Mouse (Mus musculus) cerebellum, postnatal 36 days (tissue): ENCODE measurements at regions not wholly inside any gene's neighbourhood (a gene's known extent, or its start where the extent isn't known, plus 50 kb on each side); places are given as distances from the start of the nearest gene placed in this dataset.
"Not testable (repeated sequence)": the region's sequence is repeated elsewhere in the genome, so short reads cannot be mapped to it uniquely, and the experiment has no call there.

Source experiments
- DNase-seq, 2 experiments: peaks; one replicate each; pipeline ENCODE4 v3.0.0; 2021 to 2022; ENCODE audit warnings: mixed read lengths in 2 of 2

DNA sequence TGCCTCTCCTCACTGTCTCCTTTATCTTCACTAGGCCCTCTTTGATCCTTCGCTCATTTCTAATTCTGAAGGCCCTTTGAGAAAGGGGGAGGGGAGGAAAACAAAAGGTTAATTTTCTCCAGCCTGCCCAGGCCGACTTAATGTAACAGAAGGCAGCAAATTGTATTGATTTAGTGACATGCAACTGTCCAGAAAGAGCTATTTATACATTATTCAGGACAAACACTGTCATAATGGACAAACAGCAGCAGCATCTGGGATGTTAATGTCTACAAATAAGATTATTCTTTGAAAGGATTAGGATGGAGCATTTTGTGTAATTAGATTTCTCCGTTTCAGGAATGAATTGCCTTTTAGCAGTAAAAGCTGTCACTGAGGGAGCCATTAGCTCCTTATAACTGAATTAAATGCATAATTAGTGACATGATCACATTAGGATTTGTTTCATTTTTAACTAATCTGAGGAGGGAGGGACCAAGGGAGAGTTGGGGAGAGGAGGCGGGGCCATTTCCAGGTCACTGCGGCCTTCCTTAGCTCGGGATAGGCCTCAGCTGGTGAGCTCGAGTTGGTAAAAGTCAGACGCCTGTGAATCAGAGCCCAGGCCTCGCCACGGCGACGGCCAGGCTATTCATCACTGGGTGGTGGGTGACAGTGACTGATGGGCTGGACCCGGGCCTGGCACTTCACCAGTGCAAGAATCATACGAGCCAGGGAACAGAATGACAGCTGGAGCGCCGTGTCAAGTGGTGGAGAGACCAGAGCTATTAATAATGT, 167.7 kb downstream of the Nkx6-1 start:
- DNase-seq = no peak

DNA sequence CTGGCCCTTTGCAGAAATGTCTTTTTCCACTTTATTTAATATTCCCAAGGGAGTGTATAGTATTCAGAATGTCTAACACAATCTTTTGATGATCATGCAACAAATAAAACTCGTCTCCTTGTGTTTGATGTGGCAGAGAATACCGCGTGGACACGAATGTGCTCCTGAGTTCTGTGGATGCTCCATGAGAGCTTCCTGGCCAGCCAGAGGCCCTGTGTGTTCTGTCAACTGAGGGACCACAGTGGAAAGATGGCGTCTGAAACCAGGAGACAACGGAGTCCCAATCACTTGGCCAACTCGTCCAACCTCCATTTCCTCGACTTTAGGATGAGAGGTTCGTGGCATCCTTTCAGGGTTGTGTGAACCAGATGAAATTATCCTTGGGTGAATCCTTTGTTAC, 168.6 kb downstream of the Nkx6-1 start:
- DNase-seq = no peak

DNA sequence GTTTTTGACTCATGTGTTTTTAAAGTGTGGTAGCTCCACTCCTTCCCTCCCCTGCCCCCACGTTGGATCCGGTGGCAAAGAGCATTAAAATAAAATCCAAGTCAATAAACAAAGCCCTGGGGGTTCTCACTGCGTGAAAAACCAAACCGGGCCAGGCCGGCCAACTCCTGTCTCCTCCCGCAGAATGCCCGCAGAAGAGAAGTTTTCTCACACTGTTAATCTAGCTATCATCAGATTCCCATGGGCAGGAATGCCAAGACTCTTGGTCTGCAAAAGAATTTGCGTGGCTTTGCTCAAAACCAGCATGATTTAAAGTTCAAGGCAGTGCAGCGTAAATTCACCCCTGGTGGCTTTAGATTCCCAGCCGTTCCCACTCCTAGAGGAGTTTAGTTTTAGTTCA, 219.0 kb downstream of the Nkx6-1 start:
- no peak for DNase-seq

DNA sequence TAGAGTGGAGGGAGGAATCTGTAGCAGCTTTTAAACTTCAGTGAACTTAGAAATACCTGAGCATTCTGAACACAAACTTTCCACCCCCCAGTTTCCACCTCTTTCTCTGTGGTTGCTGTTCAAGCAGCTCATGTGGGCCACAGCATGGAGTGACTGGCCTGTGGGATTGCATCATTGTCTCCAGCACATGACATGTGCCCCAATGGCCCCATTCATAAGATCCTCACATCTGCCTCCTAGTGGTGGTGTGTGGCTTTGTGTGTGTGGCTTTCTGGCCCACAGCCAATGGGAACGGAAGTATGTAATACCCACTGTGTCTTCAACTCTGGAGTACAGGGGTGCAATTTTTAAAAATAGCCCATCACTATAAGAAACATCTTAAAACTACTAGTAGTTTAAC, 223.0 kb downstream of the Nkx6-1 start:
- DNase-seq = no peak

DNA sequence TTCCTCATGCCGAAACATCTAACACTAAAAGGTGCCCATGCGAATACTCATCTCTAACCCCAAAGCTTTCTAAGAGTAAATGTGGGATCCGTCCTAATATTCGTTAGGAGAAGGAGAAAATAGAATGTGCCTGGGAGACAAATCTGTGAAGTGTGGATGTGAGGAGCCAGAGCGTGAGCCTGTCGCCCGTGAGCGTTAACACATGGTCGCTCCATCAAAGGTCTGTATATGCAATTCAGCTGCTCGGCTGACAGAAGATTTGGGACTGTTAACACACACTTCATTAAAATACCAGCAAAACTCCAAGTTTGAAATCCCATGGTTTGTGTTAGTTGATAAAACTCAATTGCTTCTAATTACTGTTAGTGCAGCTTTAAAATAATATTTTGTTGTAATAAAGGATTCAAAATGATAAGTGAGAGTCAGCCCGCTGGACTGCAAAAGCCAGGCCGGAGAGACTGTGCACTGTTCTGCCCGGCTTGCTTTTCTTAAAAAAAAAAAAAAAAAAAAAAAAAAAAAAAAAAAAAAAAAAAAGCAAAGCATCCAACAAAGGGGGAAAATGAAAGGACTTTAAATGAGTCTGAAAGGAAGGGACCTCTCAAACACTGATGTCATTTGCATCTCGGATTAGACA, 227.0 kb downstream of the Nkx6-1 start:
- no peak for DNase-seq

DNA sequence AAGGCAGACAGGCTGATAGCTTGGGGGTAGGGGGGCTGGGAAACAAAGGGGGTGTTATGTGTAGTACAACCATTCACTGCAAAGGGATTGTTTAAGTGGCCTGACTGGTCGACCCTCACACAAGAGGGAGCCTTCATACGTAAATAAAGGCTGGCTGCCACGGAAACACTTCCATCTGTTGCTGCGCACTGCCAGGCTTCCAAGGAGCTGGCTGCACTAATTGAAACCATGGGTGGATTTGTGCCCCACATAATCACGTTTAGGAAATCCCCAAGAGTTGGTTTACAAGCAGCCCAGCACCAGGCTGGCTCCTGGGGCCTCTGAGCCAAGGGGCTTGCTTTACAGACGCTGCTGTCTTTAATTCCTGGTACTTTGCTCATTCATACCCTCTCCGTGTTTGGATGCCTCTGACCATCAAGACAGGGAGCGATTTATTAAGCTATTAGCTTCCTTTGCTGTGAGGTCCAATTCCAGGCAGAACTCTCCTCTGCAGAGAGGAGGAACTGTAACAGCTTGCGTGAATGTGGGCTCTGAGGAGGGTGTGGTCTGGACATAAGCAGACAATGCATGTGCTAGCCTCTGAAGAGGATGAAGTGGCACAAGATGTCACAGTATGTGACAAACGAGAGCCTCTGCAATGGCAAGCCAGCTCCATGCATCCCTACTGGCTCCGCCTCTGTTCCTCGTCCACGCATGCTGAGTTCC, 238.6 kb downstream of the Nkx6-1 start:
- no peak for DNase-seq

DNA sequence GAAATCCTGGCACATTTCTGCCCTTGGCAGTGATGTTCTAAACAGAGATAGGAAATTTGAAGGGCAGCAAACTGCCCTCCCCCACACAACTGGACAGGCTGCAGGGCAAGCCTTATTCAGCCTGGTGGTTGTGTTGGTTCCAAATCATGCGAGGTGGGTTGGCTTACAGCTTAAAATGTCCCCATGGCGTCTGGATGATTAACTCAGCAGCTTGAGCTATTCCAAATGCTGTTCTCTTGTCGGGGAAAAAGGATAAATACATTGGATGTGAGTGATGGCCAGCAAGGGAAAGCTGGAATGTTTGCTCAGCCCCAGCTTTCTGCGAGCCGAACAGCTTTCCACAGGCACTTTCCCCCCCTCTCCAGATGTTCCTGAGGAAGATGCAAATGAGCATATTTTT, 280.5 kb downstream of the Nkx6-1 start:
- peak; percentile 4 to 19 for DNase-seq

DNA sequence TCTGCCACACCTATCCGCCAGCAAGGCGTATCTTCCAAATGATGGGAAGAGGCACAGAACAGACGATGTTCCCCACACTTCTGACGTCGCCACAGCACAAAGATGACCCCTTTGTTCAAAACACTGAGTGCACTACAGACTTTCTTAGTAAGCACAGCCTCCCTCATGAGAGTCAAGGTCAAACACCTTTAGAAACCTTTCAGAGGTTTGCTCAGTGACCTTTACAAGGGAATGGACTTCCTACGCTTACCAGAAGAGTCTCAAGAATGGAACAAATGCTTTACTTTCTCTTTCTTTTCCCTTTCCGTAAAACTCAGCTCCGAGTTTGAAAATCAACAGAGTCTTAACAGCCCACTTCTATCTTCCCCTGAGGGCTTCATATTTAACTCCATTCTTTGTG, 283.4 kb downstream of the Nkx6-1 start:
- no peak for DNase-seq

DNA sequence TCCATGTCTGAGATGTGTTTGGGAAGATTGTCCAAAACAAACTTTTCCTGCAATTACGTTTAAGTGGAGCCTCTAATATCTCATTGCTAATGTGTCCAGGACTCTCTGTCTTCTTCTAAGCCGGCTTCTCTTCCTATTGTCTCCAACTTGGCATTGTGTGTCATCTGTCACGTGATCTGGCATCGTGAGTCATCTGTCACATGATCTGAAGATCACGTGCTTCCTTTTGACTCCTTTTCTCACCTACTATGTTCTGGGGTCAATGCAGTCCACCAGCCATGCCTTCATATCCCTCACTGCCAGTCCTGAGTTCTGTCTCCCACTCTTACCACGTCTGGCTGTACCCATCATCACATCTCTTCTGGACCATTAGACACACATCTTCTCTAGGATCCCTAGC, 288.1 kb downstream of the Nkx6-1 start:
- DNase-seq = no peak

DNA sequence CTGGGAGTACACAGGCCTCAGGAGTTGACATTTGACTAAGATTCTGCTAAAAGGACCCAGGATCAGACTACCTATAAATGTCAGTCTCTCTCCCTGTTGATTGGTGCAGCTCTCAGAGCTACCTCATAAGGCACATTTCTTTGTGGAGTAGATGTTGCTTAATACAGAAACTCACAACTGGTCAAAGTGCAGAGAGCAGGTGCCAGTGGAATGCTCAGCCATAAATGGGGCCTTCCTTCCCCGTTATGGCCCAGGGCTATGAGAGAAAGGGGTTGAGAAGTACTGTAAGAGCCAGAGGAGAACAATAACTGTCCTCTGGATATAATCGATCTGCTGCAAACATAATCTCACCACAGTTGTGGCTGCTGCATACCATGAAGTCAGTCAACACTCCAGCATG, 290.7 kb downstream of the Nkx6-1 start:
- DNase-seq = no peak

DNA sequence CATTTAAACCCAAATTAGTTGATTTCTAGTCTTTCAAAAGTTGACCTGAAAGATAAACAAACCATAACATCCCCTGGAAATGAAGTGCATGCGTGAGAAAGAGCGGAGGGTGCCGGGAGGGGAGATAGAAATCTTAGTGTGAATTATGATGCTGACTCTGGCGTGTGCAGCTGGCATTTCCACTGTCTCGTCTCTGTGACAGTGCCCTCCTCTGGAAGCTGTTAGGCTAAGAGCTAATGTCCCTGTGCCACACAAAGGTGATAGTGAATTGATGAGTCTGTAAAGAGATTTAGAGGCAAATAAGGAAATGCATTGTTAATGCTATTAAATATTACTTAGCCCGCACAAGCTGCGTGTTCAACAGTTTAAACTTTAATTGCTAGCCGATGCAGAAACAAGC, 292.6 kb downstream of the Nkx6-1 start:
- DNase-seq = no peak

DNA sequence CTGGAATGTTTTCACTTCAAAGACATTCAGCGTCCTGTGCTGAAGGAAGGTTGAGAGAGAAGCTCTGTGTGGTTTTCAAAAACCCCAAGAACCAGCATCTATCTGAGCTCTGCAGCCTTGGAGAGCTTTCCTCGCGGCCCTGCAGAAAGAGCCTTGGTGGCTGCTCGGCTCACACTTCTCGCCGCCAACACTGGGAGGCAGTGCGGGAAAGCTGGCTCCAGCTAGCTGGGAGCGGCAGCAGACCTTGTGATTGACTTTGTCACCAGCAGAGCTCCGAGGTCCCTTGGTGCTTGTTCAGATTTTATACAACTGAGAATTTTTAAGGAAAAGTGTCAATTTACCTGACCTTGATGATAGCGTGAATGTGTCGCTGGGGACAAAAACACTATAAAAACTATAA, 299.4 kb downstream of the Nkx6-1 start:
- DNase-seq = peak; percentile 40 to 50

DNA sequence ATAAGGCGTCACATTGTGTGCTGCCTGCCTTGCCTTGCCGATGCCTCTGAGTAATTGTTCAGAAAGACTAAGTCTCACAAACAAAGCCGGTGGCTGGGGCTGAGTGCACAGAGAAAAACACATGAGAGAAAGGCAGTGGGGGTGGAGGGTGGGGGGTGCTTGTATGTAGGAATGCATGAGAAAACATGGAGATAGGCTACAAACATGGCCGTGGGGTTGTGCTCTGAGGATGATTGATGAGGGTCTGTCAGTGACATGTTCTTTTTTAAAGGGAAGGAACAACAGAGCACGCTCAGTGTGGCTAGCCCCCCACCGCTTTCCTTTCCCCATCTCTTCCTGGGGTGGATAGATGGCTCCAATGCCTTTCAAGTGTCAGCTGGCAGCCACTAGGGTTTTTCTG, 304.8 kb downstream of the Nkx6-1 start:
- no peak for DNase-seq

DNA sequence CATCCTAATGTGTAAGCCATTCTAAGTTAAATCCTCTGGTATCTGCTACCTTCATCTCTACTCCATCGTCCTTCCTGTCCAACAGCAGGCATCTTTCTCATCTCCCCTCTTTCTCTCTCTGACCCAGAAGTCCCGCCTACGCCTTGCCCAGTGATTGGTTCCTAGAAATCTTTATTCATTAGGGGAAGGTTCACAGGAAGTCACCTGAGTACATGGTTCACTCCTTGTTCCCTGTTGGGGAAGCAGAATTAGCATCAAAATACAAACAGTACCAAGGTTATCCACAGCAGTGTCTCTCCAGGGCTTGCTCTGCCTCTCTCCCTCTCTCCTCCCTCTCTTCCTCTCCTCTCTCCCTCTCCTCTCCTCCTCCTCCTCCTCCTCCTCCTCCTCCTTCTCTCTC, 319.4 kb downstream of the Nkx6-1 start:
- DNase-seq = no peak

DNA sequence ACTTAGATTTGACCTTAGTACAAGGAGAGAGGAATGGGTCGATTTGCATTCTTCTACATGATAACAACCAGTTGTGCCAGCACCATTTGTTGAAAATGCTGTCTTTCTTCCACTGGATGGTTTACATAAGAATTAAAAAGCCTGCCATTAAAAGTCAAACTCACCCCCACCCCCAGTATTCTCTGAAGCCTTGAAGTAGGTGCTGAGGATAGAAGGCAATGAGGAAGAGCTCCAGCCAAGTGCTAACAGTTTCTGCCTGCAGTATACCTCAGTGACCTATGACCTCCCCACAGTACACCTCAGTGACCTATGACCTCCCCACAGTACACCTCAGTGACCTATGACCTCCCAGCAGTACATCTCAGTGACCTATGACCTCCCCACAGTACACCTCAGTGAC, 328.4 kb downstream of the Nkx6-1 start:
- not testable (repeated sequence) for DNase-seq

DNA sequence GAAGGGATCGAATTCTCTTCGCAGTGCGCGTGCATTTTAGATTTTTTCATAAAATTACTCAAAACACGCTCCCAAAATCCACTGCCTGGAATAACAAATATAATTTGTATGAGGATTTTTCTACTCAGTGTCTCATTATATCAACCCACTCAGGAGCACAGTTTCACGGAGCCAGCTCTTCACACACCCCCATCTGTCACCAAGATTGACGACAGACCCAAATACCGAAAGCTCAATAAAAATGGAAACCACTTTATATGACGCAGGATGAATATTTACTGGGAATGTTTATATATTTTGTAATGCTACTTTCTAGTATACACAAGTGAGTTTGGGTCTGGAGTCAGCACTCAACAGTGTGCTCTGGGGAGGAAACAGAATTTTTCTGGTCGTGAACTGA, 333.0 kb downstream of the Nkx6-1 start:
- no peak for DNase-seq

DNA sequence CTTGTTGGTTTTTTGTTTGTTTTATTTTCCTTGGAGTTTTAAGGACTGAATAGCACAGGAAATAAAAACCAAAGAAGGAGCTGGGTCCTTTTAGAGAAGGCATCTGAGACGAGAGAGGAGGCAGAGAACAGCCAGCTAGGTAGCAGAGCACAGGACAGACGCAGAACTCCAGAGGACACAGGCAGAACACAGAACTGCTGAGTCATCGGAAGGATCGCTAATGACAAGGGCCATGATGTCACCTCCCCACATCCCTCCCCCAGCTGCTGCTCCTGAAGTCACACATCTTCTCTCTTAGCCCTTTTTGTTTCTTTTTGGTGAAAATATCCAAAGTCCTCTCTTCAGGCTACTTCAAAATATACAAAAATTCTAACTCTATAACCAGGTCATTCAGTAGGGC, 338.7 kb downstream of the Nkx6-1 start:
- no peak for DNase-seq

DNA sequence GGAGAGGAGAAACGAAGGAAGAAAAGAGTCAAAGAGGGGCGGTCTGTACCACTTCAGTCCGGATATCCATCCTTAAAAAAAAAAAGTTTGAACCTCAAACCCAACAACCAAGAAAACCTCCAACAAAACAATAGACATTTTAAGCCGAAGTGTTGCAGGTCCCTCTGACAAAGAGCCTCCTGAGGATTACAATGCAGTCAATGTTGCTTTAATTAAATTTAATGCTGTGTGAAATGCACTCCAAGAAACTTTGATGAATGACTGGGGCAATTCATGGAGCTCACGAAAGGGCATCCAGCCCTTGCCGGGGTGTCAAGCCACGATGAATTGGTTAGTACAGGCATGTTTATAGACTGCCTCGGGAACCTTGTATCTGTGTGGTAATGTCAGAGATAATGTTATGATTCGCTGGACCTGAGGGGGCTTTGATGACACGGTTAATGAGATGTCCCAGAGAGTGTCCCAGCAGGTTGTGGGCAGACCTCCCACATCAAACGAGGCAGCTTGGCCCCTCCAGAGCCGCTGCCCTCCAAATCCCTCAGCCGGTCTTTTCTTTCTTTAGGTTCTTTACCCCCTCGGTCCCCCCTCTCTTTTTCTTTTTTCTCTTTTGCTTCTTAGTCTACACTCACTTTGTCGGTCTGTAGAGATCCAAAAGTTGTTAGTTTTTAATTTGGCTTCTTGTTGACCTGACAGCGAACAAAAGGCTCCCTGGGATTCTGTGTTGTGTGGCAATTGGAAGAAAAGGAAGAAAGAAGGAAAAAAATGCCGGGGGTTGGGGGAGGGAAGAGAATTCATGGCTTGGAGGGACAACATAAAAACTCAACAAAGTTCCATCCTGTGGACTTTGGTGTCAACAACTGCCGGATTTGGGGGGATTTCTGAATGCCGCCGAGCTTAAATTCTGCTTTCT, 341.5 kb downstream of the Nkx6-1 start:
- no peak for DNase-seq

DNA sequence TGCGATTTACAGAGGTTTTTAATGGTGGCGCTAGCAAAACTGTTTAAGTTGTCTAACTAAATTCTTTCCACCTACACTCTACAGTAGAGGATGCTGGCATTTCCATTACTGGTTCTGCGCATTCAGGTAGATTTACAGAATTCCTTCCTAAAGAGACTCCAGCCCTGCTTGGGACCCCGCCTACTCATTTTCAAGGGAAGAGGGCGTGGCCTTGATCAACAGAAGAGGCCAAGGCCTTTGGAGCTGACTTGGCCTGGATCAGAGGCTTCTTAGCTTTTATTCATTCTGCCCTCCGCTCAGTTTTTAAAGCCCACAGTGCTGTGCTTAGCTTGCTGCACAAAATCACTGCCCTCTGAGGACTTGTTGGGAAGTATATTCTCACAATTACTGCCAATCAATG, 364.8 kb downstream of the Nkx6-1 start:
- no peak for DNase-seq

DNA sequence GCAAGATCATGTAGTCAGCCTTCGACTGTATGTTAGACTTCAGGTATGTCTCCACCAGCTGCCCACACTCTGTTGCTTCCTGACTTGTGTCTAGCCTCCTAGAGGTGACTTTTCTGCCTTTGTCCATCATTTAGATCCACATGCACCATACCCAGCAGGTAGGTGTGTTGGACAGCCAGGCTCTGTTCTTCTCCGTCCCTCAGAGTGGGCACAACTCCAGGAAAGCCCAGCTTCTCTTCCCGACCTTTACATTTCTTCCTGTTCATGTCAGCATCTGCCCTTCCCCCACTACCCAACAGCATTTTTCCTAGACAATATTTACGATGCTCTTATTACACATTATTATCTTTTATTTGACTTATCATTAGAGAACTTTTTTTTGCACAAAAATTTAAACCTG, 366.4 kb downstream of the Nkx6-1 start:
- peak; percentile 29 to 36 for DNase-seq

DNA sequence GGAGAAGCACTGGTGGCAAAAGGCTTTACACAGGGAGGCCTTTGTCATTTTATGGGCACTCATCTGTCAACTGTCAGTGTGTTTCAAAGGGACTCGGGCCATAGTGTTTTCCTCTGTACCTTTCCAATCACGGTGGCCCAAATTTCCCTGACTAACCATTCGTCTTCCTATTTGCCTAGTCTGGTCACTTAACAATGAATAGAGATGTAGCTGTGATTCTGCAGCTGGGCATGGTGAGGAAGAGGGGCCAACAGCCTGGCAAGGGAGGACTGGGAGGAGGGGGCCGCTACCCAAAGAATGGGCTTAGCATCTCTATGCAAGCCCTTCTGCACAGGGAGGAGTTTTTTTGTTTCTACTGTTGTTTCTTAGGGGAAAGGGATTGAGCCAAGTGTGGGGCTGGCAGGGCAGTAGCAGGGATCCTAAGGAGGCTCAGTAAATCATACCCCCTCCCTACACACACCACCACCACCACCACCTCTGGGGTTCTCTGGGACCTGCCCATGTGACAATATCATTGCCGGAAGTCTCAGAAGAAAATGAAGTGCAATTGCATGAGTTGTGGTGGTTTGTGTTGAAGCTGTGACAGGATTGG, 367.2 kb downstream of the Nkx6-1 start:
- no peak for DNase-seq

DNA sequence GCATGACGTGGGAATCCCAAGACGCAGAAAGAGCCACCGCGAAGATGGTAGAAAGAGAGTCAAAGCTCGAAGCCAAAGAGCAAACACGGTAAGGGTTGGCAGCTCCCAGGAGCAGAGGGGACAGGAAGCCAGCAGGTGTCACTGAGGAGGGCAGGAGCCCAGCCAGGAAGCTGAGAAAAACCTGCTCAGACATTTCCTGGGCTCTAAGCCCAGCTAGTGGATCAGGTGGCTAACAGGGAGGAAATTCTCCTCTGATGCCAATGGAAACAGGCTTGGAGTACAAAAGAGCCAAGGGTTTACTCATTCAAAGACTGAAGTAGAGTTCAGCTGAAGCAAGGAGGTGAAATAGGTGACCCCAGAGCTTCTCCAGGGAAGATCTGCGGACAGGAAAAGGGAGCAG, 368.9 kb downstream of the Nkx6-1 start:
- DNase-seq = peak; percentile 85 to 89

DNA sequence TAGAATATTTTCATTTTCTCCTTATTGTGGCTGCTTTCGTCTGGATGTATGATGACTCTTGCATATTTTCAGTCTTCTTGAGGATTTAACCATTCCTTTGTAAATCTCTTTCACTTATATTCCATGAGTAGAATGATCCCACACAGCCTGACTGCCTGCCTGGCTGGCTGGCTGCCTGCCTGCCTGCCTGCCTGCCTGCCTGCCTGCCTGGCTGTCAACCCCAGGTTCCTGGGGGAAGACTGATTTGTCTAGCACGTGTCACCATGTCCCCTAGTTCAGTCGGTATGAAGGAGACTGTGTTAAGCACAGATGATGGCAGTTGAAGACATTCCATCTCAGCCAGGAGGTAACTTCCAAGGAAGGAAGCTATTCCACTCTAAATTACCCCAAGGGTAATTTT, 370.8 kb downstream of the Nkx6-1 start:
- DNase-seq = peak in 1 of 2 experiments; percentile 24
